ENCODE assay signal across 22 mouse cellular contexts in the genomic region with DNA sequence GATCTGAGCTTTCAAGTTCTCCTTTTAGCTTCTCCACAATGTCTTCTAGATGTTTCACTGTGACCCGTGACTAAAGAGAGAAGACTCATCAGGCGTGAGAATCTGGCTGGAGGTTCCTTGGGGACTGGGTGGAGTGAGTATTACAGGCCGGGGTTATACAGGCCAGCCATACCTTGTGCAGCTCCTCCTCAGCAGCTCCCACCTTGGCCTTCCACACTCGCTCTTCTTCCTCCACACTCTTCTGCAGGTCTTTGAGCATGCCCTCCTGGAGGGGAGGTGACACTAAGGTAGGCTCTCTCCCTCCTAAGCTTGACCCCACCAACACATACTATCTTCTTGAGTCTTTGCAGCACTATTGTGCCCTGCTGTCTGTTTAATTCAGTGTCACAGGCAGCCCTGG.
"Had no signal": no experiment of that assay in that cellular context is flagged by ENCODE, and none has a peak within 500 bp of the region (broad histone marks: within the 10 kb centered on the region; RNA-seq: fewer than 3 reads in every experiment).

No protein-coding gene starts in this region.

- H3K4me3 ChIP-seq: liver, embryonic 15.5 days; lung, embryonic 15.5 days; megakaryocyte, embryonic 14.5 days; midbrain, embryonic 13.5 days; midbrain, embryonic 15.5 days; neural tube, embryonic 12.5 days; stomach, embryonic 15.5 days had no signal

- H3K4me1 ChIP-seq: lung, embryonic 15.5 days; midbrain, embryonic 13.5 days; midbrain, embryonic 15.5 days; neural tube, embryonic 12.5 days; stomach, embryonic 15.5 days had no signal

- H3K27ac ChIP-seq: liver, embryonic 15.5 days; lung, embryonic 15.5 days; macrophage; midbrain, embryonic 13.5 days; midbrain, embryonic 15.5 days; neural tube, embryonic 12.5 days; stomach, embryonic 15.5 days had no signal

- H3K4me2 ChIP-seq: liver, embryonic 15.5 days; lung, embryonic 15.5 days; midbrain, embryonic 11.5 days; midbrain, embryonic 13.5 days; midbrain, embryonic 15.5 days; neural tube, embryonic 12.5 days; stomach, embryonic 15.5 days had no signal

- DNase-seq: liver, postnatal 0 days; lung, adult 2 months; lung, postnatal 14 days; lung, postnatal 36 days; retina, postnatal 1 day; right cerebral cortex, adult 18-20 months; right cerebral cortex, postnatal 25 days; right cerebral cortex, postnatal 4 days; spleen, adult 18-20 months; thymus, adult 18-20 months; thymus, postnatal 14 days; thymus, postnatal 36 days had no signal

- H3K27me3 ChIP-seq: liver, embryonic 15.5 days; lung, embryonic 15.5 days; megakaryocyte, embryonic 14.5 days; midbrain, embryonic 13.5 days; midbrain, embryonic 15.5 days; neural tube, embryonic 12.5 days; stomach, embryonic 15.5 days had no signal

- H3K9me3 ChIP-seq: liver, embryonic 15.5 days; lung, embryonic 15.5 days; megakaryocyte, embryonic 14.5 days; midbrain, embryonic 13.5 days; midbrain, embryonic 15.5 days; neural tube, embryonic 12.5 days; stomach, embryonic 15.5 days had no signal

- H3K9ac ChIP-seq: liver, embryonic 15.5 days; liver, postnatal 0 days; lung, embryonic 15.5 days; midbrain, embryonic 13.5 days; midbrain, embryonic 15.5 days; neural tube, embryonic 12.5 days; stomach, embryonic 15.5 days had no signal

- ATAC-seq: liver, postnatal 0 days; lung, postnatal 0 days; midbrain, embryonic 13.5 days; midbrain, embryonic 15.5 days had no signal
